Mouse (Mus musculus): Measurements from ENCODE around the gene Pck2.
A peak's percentile ranks its signal among the peaks of the same experiment; 100 is the strongest.

DNA sequence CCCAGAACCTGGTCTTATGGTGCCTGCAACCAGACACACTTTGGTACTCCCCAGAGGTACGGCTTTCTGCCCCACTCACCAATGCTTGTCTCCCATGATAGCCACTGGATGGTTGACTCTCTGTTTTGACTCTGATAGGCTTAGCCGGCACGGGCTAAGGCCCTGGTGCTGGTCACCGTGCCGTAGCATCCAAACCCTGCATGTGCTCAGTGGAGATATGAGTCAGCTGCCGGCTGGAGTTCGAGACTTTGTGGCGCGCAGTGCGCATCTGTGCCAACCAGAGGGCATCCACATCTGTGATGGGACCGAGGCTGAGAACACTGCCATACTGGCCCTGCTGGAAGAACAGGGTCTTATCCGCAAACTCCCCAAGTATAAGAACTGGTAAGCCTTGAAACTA is 2.2 kb downstream of the Pck2 start:
- TF ChIP-seq POLR2A (IDR thresholded peaks at IDR 0.05; ENCODE audit: insufficient read length, low read depth) (peak; percentile 45), CEBPB (IDR thresholded peaks at IDR 0.05; ENCODE audit: insufficient read depth, poor library complexity, severe bottlenecking) (no peak), TCF12 (IDR thresholded peaks at IDR 0.05; ENCODE audit: insufficient read depth, poor library complexity, severe bottlenecking) (no peak), USF1 (IDR thresholded peaks at IDR 0.05; ENCODE audit: low read depth) (no peak)

Measured in myocyte (in vitro differentiated cells).